Mouse (Mus musculus): Measurements from ENCODE around the gene Ccl24. TPM values are rescaled to one million over a fixed set of nuclear protein-coding genes. Genes with fewer than 3 reads are reported as not detected.

The Ccl24 gene
- polyA plus RNA-seq, 1 experiment from 2014 or later, result 1.3 TPM

DNA sequence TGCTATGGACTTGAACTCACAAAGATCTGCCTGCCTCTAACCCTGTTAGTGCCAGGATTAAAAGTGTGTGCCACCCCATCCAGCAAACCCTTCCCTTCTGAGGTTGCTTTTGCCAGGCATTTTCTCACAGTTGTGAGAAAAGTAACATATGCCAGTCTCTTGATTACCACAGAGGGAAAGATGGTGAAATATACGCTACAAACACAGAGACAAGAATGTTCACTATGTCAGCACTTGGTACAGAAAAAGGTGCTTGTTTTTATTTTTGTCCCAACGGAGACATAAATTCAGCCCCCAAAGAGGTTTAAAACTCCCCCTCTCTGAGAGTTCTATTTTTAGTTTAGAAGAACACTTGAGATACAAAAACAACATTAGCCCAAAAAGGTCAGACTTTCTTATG lies 48.8 kb downstream of the Ccl24 start:
- H3K9me3 ChIP-seq, result no peaks in the 10 kb centered on the region
- peaks cover 18% of the 10 kb centered on the region for H3K4me1 ChIP-seq
- WGBS, result 86% methylated on average over 2 of the region's 2 CpGs
- H3K27ac ChIP-seq, result no peak overlapping the region; the same call in 1 of the 2 replicates
- H3K9ac ChIP-seq, result no peak overlapping the region
- H3K4me3 ChIP-seq, result no peak overlapping the region
- H3K27me3 ChIP-seq, result no peaks in the 10 kb centered on the region
- no peak for ATAC-seq (ENCODE audit: low FRiP score, low read depth)
- H3K36me3 ChIP-seq, result peaks cover 13% of the 10 kb centered on the region
- H3K4me2 ChIP-seq (replicated peaks), result no peak overlapping the region

DNA sequence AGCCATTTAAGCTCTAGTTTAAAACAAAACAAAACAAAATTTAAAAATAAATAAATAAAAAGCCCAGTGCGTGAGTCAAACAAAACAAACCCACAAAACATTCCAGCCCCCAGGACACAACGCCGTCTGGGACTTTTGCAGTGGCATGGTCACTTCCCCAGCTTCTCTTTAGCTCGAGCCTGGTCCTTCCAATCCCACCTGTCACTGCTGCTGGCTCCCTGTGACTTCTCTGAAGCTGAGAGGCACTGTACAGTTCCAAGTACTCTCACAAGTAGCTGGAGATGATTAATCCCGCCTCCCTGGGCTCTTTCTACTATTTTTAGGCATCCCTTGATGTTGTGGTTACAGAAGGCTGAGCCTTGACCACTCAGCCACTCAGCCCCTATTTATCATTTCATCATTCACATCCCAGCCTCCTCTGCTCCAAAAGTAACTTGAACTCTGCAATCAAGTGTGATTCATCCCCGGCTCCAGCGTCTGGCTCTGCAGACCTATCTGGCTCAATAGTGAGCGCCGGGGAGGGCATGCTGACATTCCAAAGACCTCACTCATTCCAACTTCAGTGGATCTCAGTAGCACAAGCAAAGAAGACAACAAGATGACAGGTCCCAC lies 50.6 kb downstream of the Ccl24 start:
- Histone ChIP-seq H3K36me3 (peaks cover 13% of the 10 kb centered on the region), H3K9me3 (no peaks in the 10 kb centered on the region; the same call in 1 of the 2 replicates), H3K4me3 (no peak overlapping the region), H3K27me3 (no peaks in the 10 kb centered on the region), H3K27ac (no peak overlapping the region), H3K4me1 (peaks cover 18% of the 10 kb centered on the region), H3K4me2 (replicated peaks) (no peak overlapping the region), H3K9ac (no peak overlapping the region)
- 73% methylated on average over 9 of the region's 9 CpGs for WGBS
- ATAC-seq (ENCODE audit: low FRiP score, low read depth), result no peak

Other genes starting within 250 kb of the Ccl24 start
- not detected in 2 replicates for gene Fkbp6, start 223.0 kb downstream of the Ccl24 start, polyA plus RNA-seq (2015; fragmentation: Nextera tagmentation; extraction: Ambion mirVana)
- not detected in 2 replicates for gene Trim50, start 219.8 kb downstream of the Ccl24 start, polyA plus RNA-seq (2015; fragmentation: Nextera tagmentation; extraction: Ambion mirVana)
- 38.8 and 39.8 TPM in 2 replicates for gene Nsun5, start 203.1 kb downstream of the Ccl24 start, polyA plus RNA-seq (2015; fragmentation: Nextera tagmentation; extraction: Ambion mirVana)
- 15.5 and 15.9 TPM in 2 replicates for gene Pom121, start 178.5 kb downstream of the Ccl24 start, polyA plus RNA-seq (2015; fragmentation: Nextera tagmentation; extraction: Ambion mirVana)
- gene Hip1, start 27.9 kb downstream of the Ccl24 start, polyA plus RNA-seq (2015; fragmentation: Nextera tagmentation; extraction: Ambion mirVana), result 41.3 and 48.5 TPM in 2 replicates
- not detected in 2 replicates for gene Ccl26, start 9.5 kb downstream of the Ccl24 start, polyA plus RNA-seq (2015; fragmentation: Nextera tagmentation; extraction: Ambion mirVana)
- gene Rhbdd2, start 59.6 kb upstream of the Ccl24 start, polyA plus RNA-seq (2015; fragmentation: Nextera tagmentation; extraction: Ambion mirVana), result 40.1 and 43.1 TPM in 2 replicates
- 89.7 and 93.5 TPM in 2 replicates for gene Por, start 97.0 kb upstream of the Ccl24 start, polyA plus RNA-seq (2015; fragmentation: Nextera tagmentation; extraction: Ambion mirVana)
- gene Tmem120a, start 171.4 kb upstream of the Ccl24 start, polyA plus RNA-seq (2015; fragmentation: Nextera tagmentation; extraction: Ambion mirVana), result 49.3 and 49.4 TPM in 2 replicates
- gene Styxl1, start 205.3 kb upstream of the Ccl24 start, polyA plus RNA-seq (2015; fragmentation: Nextera tagmentation; extraction: Ambion mirVana), result 0.37 TPM in 1 of 2 replicates, not detected in the other
- 449 and 457 TPM in 2 replicates for gene Mdh2, start 205.4 kb upstream of the Ccl24 start, polyA plus RNA-seq (2015; fragmentation: Nextera tagmentation; extraction: Ambion mirVana)
- gene Srrm3, start 233.8 kb upstream of the Ccl24 start, polyA plus RNA-seq (2015; fragmentation: Nextera tagmentation; extraction: Ambion mirVana), result 0.19 and 0.38 TPM in 2 replicates

Data from limb, embryonic 13.5 days (tissue).